Mouse (Mus musculus) frontal cortex, postnatal 10 days (tissue): ENCODE data around the gene Eno3.

Experiments used
- DNase-seq, 2 experiments: peaks; one replicate each; pipeline ENCODE4 v3.0.0; 2022; ENCODE audit warnings: low spot score in 2 of 2, mixed read lengths in 1 of 2

Gene Eno3

GRCm38 (mm10) chr11:70656964-70657363 is at the start of gene Eno3:
Eno3 (plus strand) TSS chr11:70657202.
- DNase-seq = no peak

DNA sequence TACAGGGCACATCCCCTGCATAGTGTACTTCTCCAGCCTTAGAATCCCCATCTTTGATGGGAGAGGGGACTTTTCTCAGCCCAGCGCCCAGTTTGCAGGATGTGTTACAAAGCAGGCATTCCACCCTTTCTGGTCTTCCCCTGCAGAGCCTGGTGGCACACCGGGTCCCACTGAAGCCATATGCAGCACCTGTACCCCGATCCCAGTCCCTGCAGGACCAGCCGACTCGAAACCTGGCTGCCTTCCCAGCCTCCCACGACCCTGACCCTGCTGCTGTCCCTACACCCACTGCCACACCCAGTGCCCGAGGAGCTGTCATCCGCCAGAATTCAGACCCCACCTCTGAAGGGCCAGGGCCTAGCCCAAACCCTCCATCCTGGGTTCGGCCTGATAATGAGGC is 49.4 kb upstream of the Eno3 start:
- DNase-seq = no peak

DNA sequence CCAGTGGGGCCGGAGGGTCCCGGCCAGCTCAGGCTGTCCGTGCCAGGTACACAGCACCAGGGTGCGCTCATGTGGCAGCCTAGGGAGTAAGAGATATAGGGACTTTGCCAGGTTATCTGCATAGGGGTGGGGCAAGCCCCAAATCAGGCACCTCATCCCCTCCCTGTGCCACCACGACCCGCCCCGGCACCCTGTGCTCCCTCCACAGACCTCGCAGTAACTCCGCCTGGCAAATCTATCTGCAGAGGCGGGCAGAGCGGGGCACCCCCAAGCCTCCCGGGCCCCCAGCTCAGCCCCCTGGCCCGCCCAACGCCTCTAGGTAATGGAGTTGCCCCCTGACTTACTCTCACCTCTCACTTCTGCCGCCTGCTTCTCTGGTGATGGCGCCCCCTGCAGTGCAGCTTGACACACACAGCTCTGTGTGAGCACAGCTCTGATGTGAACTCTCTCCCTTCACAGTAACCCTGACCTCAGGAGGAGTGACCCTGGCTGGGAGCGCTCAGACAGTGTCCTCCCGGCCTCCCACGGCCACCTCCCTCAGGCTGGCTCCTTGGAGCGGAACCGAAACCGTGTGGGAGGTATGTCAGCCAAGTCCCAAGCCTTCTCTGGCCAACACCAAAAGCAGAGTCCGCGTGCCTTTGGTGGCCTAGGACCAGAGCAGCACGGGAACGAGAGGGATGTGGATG is 48.5 kb upstream of the Eno3 start:
- DNase-seq = no peak

DNA sequence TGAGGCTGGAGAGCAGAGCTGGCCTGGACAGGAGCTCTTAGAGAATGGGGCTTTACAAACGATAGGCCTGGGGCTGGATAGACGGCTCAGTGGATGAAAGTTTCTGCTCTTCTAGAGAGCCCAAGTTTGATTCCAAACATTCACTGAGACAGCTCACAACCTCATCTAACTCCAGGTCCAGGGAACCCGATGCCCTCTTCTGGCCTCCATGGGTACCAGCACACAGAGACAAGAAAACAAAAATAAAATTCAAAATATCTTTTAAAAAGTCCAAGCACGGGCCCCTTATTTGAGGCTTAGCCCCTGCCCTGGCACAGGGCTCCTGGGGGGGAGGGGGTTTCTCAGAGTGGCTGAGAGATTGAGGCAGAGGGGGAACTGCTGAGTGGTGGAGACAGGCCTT is 46.2 kb upstream of the Eno3 start:
- DNase-seq = no peak

- no peak for DNase-seq
Measured at GRCm38 (mm10) chr11:70612505-70612904, 44.5 kb upstream of the Eno3 start.

- no peak for DNase-seq
Measured at GRCm38 (mm10) chr11:70615074-70615473, 41.9 kb upstream of the Eno3 start.

DNA sequence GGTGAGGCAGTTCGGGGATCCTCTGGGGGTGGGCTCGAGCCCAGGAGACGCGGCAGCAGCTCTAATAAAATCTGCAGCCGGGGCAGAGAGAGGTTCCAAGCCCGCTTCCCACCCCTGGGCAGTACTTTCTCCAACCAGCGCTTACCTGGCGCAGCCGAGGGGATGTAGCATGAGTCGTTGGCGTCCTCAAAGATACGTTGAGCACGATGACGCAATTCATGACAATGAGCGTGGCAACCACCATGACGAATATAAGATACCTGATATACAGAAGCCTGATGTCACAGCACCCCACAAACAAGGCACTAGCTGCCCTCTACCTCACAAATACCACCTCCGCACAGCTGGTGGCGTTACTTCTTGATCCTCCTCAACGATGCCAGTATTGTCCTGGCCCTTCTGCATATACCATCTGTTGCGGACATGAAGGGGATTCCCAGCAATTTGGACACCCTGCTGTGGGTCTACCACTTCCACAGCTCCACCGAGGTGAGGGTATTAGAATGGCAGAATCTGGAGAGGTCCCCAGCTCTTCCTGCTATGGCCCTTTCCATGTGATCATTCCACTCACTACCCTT is 41.4 kb upstream of the Eno3 start, which contains the start of gene 4930544D05Rik:
Gene 4930544D05Rik (plus strand): TSS at position 333 of the 578 bp plus-strand sequence.
- no peak for DNase-seq

DNA sequence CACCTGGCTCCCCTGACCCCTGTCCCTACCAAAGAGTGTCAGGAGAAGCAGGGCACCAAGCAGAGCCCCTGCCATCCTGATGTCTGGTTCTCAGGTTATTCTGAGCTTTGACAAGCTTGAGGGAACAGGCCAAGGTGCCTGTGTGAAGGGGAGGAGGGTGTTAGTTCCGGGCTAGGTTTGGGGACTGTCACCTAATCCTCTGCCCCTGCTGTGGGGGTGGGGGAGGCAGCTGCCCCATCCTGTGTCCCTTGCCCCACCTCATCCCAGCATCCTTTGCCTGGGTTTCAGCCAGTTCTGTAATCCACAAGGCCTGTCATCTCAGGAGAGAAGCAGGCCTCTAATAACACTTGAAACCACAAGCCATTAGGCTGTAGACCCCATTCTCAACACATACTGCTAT is 37.9 kb upstream of the Eno3 start, which contains the start of gene Chrne:
Gene Chrne (minus strand): TSS at position 116 of the 400 bp plus-strand sequence.
- no peak for DNase-seq

GRCm38 (mm10) chr11:70621972-70622814 is 34.8 kb upstream of the Eno3 start:
- DNase-seq = no peak

DNA sequence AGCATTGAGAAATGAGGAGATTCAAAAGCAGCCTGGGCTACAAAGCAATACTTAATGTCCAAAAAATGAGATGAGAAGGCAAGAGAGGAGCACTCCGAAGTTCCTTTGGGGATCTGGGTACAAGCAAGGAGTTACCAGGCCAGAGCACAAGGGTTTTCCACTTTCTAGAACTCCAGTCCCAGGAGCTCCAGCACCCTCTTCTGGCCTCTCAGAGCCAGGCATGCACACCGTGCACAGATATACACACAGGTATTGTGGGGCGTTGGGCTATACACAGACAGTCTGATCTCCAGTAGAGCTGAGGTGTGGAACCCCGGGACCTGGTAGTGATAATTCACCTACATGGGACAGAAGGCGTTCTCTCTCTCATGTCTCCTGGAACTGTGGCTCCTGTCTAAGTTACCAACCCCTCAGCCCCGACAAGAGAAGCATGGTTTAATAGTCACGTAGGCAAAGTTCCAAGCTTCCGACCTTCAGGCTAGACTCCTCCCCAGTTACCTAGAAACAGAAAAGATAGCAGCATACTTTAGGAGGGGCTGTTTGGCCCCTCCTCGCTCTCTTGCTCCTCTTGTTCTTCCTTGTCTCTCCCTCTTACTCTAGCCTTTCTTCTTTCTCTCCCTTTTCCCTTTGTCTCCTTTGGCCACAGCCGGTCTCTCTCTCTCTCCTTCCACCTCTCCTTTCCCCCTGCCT is 33.8 kb upstream of the Eno3 start:
- no peak for DNase-seq

GRCm38 (mm10) chr11:70625473-70625872 is 31.5 kb upstream of the Eno3 start:
- no peak for DNase-seq

DNA sequence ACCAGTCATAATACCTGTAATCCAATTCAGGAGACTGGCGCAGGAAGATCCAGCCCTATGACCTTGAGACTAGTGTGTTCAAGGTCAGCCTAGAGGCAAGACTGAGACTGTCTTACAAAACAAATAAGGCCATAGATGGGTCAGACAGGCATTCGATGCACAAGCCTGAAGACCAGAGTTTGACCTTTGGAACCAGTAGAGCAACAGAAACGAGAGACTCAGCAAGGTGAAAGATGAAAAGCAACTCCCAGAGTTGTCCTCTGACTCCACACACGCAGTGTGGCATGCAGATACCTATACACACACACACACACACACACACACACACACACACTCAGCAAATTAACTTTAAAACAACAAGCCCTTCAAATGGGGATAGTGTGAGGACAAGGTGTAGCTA is 30.1 kb upstream of the Eno3 start:
- no peak for DNase-seq

- no peak for DNase-seq
Measured at GRCm38 (mm10) chr11:70628431-70628830, 28.6 kb upstream of the Eno3 start.

GRCm38 (mm10) chr11:70629557-70629956 is 27.4 kb upstream of the Eno3 start:
- DNase-seq = no peak

DNA sequence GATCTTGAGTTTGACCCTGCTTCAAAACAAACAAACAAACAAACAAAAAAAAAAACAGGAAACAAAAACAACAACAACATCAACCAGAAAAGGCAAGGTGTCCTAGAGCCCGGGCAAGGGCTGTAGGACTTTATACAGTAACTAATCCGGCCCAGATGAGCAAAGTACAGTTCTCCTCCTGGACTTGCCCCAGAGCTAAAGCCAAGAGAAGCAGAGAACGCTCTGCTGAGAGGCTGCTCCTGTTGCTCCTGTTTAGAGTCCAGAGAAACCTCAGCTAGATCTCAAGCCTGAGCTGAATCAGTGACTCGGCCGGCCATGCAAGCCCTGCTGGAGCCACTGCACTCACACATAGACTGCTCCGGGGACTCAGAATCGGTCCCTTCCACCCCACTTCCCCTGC is 26.9 kb upstream of the Eno3 start:
- no peak for DNase-seq

GRCm38 (mm10) chr11:70635601-70636000 is 21.4 kb upstream of the Eno3 start:
- DNase-seq = no peak

DNA sequence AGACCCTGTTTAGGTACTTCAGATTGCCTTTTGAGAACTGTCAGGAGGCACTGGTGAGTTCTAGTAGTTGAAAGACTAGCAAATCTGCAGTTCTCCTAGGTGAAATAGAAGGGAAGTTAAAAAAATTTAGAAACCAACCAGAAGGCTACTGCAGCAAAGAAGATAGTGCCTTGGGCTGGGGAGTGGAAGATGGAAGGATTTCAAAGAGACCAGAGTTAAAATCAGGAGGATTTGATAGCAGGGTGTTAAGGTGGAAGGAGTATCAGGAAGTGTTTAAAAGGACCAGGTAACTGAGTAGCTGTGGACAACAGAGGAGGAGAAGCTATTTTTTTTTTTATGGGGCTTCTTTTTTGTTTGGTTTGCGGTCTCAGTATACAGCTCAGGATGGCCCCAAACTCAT is 19.2 kb upstream of the Eno3 start:
- DNase-seq = no peak

GRCm38 (mm10) chr11:70638293-70638692 is 18.7 kb upstream of the Eno3 start:
- DNase-seq = no peak

- DNase-seq = no peak
Measured at GRCm38 (mm10) chr11:70638714-70639278, 18.2 kb upstream of the Eno3 start, which contains the start of gene Gp1ba. Gp1ba (plus strand) TSS chr11:70639122.

DNA sequence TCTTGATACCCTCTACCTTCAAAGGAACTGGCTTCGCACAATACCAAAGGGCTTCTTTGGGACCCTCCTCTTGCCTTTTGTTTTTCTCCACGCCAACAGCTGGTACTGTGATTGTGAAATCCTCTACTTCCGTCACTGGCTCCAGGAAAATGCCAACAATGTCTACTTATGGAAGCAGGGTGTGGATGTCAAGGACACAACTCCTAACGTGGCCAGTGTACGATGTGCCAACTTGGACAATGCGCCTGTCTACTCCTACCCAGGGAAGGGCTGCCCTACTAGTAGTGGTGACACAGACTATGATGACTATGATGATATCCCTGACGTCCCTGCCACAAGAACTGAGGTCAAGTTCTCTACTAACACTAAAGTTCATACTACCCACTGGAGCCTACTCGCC is 17.0 kb upstream of the Eno3 start:
- DNase-seq = no peak

- DNase-seq = no peak
Measured at GRCm38 (mm10) chr11:70641241-70641640, 15.8 kb upstream of the Eno3 start.

DNA sequence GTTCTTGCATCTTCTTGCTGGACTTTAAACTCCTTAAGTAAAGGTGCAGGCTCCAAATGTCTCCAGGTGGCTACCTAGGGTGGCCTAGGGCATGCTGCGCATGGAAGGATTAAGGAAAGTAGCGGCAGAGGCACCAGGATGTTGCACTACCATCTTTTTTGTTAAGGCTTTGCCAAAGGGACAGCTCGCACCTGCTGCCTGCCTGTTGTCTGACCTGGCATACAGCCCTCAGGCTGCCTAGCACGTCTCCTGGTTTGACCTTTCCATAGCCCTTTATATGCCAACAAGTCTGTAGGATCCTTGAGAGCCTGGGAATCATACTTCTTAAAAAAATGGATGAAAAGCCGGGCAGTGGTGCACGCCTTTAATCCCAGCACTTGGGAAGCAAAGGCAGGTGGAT is 14.0 kb upstream of the Eno3 start:
- DNase-seq = no peak
